Mouse (Mus musculus): ENCODE results near the gene Ncapd2. TPM values are rescaled to one million over a fixed set of nuclear protein-coding genes. Genes with fewer than 3 reads are reported as not detected.

Ncapd2 gene
- polyA plus RNA-seq, 1 experiment: 84.6 TPM

- peaks cover 17% of the 10 kb centered on the region; the same call in 1 of the 2 replicates for H3K4me1 ChIP-seq (ENCODE audit: control insufficient read depth, insufficient read depth, insufficient read length)
- H3K4me3 ChIP-seq (ENCODE audit: extremely low read depth, insufficient read depth, insufficient read length): peak overlapping the region; percentile 91; the same call in 1 of the 2 replicates
- peak overlapping the region; percentile 44 for H3K27ac ChIP-seq (ENCODE audit: insufficient read depth, low read length)
- no peak for DNase-seq (ENCODE audit: low read depth in 1 of 2, low spot score in 2 of 2)
- no peaks in the 10 kb centered on the region; the same call in 1 of the 2 replicates for H3K36me3 ChIP-seq (ENCODE audit: control insufficient read depth, insufficient read depth, low read length)
- WGBS: 54% methylated on average over 7 of the region's 7 CpGs
- no peaks in the 10 kb centered on the region for H3K27me3 ChIP-seq (ENCODE audit: control insufficient read depth, insufficient read depth, low read length)
- TF ChIP-seq CTCF (IDR thresholded peaks at IDR 0.05; ENCODE audit: extremely low read depth, insufficient read depth, insufficient read length, insufficient replicate concordance) (no peak), POLR2A (IDR thresholded peaks at IDR 0.05; ENCODE audit: low read depth, low read length) (no peak)
Measured at GRCm38 (mm10) chr6:125146148-125146547, 45.4 kb downstream of the Ncapd2 start.

GRCm38 (mm10) chr6:125145479-125145951 lies 46.0 kb downstream of the Ncapd2 start:
- TF ChIP-seq CTCF (IDR thresholded peaks at IDR 0.05; ENCODE audit: extremely low read depth, insufficient read depth, insufficient read length, insufficient replicate concordance) (no peak), POLR2A (IDR thresholded peaks at IDR 0.05; ENCODE audit: low read depth, low read length) (no peak)
- DNase-seq (ENCODE audit: low read depth in 1 of 2, low spot score in 2 of 2): no peak
- H3K27ac ChIP-seq (ENCODE audit: insufficient read depth, low read length): peak overlapping the region; percentile 54
- peak overlapping the region; percentile 91 for H3K4me3 ChIP-seq (ENCODE audit: extremely low read depth, insufficient read depth, insufficient read length)
- peaks cover 17% of the 10 kb centered on the region; the same call in 1 of the 2 replicates for H3K4me1 ChIP-seq (ENCODE audit: control insufficient read depth, insufficient read depth, insufficient read length)
- H3K36me3 ChIP-seq (ENCODE audit: control insufficient read depth, insufficient read depth, low read length): peaks cover 6% of the 10 kb centered on the region
- WGBS: 1% methylated on average over 35 of the region's 35 CpGs
- H3K27me3 ChIP-seq (ENCODE audit: control insufficient read depth, insufficient read depth, low read length): no peaks in the 10 kb centered on the region

- 1% methylated on average over 16 of the region's 16 CpGs for WGBS
- Histone ChIP-seq H3K27me3 (ENCODE audit: control insufficient read depth, insufficient read depth, low read length) (no peaks in the 10 kb centered on the region), H3K36me3 (ENCODE audit: control insufficient read depth, insufficient read depth, low read length) (peaks cover 10% of the 10 kb centered on the region), H3K4me1 (ENCODE audit: control insufficient read depth, insufficient read depth, insufficient read length) (peaks cover 17% of the 10 kb centered on the region; the same call in 1 of the 2 replicates), H3K4me3 (ENCODE audit: extremely low read depth, insufficient read depth, insufficient read length) (peak within 1 kb of the TSS; percentile 91), H3K27ac (ENCODE audit: insufficient read depth, low read length) (peak within 1 kb of the TSS; percentile 54)
- DNase-seq (ENCODE audit: low read depth in 1 of 2, low spot score in 2 of 2): peak; percentile 70 to 86
- TF ChIP-seq POLR2A (IDR thresholded peaks at IDR 0.05; ENCODE audit: low read depth, low read length) (0 out of 2 replicates have a peak, but pooled peaks have one; percentile 24), CTCF (IDR thresholded peaks at IDR 0.05; ENCODE audit: extremely low read depth, insufficient read depth, insufficient read length, insufficient replicate concordance) (0 out of 2 replicates have a peak, but pooled peaks have one; percentile 4)
Measured at GRCm38 (mm10) chr6:125145001-125145400, 46.5 kb downstream of the Ncapd2 start, which contains the start of gene Iffo1. TSS of gene Iffo1 (plus strand) at chr6:125145241.

GRCm38 (mm10) chr6:125143904-125144303 lies 47.6 kb downstream of the Ncapd2 start:
- Histone ChIP-seq H3K4me3 (ENCODE audit: extremely low read depth, insufficient read depth, insufficient read length) (no peak overlapping the region), H3K36me3 (ENCODE audit: control insufficient read depth, insufficient read depth, low read length) (peaks cover 16% of the 10 kb centered on the region)
- DNase-seq (ENCODE audit: low read depth in 1 of 2, low spot score in 2 of 2): no peak

GRCm38 (mm10) chr6:125143128-125143527 lies 48.4 kb downstream of the Ncapd2 start:
- no peak overlapping the region for H3K4me3 ChIP-seq (ENCODE audit: extremely low read depth, insufficient read depth, insufficient read length)
- 75% methylated on average over 3 of the region's 3 CpGs for WGBS
- no peak for DNase-seq (ENCODE audit: low read depth in 1 of 2, low spot score in 2 of 2)
- no peak for TF ChIP-seq CTCF (IDR thresholded peaks at IDR 0.05; ENCODE audit: extremely low read depth, insufficient read depth, insufficient read length, insufficient replicate concordance)
- no peak for TF ChIP-seq POLR2A (IDR thresholded peaks at IDR 0.05; ENCODE audit: low read depth, low read length)
- no peak overlapping the region for H3K27ac ChIP-seq (ENCODE audit: insufficient read depth, low read length)
- H3K4me1 ChIP-seq (ENCODE audit: control insufficient read depth, insufficient read depth, insufficient read length): peaks cover 12% of the 10 kb centered on the region; the same call in 1 of the 2 replicates
- H3K27me3 ChIP-seq (ENCODE audit: control insufficient read depth, insufficient read depth, low read length): no peaks in the 10 kb centered on the region
- H3K36me3 ChIP-seq (ENCODE audit: control insufficient read depth, insufficient read depth, low read length): peaks cover 19% of the 10 kb centered on the region

More at GRCm38 (mm10) chr6:125143904-125144303, 47.6 kb downstream of the Ncapd2 start:
- TF ChIP-seq POLR2A (IDR thresholded peaks at IDR 0.05; ENCODE audit: low read depth, low read length): no peak
- no peak for TF ChIP-seq CTCF (IDR thresholded peaks at IDR 0.05; ENCODE audit: extremely low read depth, insufficient read depth, insufficient read length, insufficient replicate concordance)
- H3K4me1 ChIP-seq (ENCODE audit: control insufficient read depth, insufficient read depth, insufficient read length): peaks cover 17% of the 10 kb centered on the region; the same call in 1 of the 2 replicates
- H3K27me3 ChIP-seq (ENCODE audit: control insufficient read depth, insufficient read depth, low read length): no peaks in the 10 kb centered on the region
- 90% methylated on average over 9 of the region's 9 CpGs for WGBS
- no peak overlapping the region for H3K27ac ChIP-seq (ENCODE audit: insufficient read depth, low read length)

GRCm38 (mm10) chr6:125142436-125142835 lies 49.1 kb downstream of the Ncapd2 start:
- Histone ChIP-seq H3K4me3 (ENCODE audit: extremely low read depth, insufficient read depth, insufficient read length) (no peak overlapping the region), H3K27ac (ENCODE audit: insufficient read depth, low read length) (no peak overlapping the region), H3K4me1 (ENCODE audit: control insufficient read depth, insufficient read depth, insufficient read length) (peaks cover 11% of the 10 kb centered on the region; the same call in 1 of the 2 replicates), H3K27me3 (ENCODE audit: control insufficient read depth, insufficient read depth, low read length) (no peaks in the 10 kb centered on the region), H3K36me3 (ENCODE audit: control insufficient read depth, insufficient read depth, low read length) (peaks cover 22% of the 10 kb centered on the region)
- TF ChIP-seq CTCF (IDR thresholded peaks at IDR 0.05; ENCODE audit: extremely low read depth, insufficient read depth, insufficient read length, insufficient replicate concordance) (no peak), POLR2A (IDR thresholded peaks at IDR 0.05; ENCODE audit: low read depth, low read length) (no peak)
- DNase-seq (ENCODE audit: low read depth in 1 of 2, low spot score in 2 of 2): no peak
- WGBS: 91% methylated on average over 8 of the region's 8 CpGs

- DNase-seq (ENCODE audit: low read depth in 1 of 2, low spot score in 2 of 2): no peak
- H3K27ac ChIP-seq (ENCODE audit: insufficient read depth, low read length): no peak overlapping the region
- no peak overlapping the region for H3K4me3 ChIP-seq (ENCODE audit: extremely low read depth, insufficient read depth, insufficient read length)
- TF ChIP-seq CTCF (IDR thresholded peaks at IDR 0.05; ENCODE audit: extremely low read depth, insufficient read depth, insufficient read length, insufficient replicate concordance): no peak
- TF ChIP-seq POLR2A (IDR thresholded peaks at IDR 0.05; ENCODE audit: low read depth, low read length): no peak
- whole genome bisulfite sequencing: 94% methylated on average over 7 of the region's 7 CpGs
- H3K4me1 ChIP-seq (ENCODE audit: control insufficient read depth, insufficient read depth, insufficient read length): no peaks in the 10 kb centered on the region; the same call in 1 of the 2 replicates
- H3K36me3 ChIP-seq (ENCODE audit: control insufficient read depth, insufficient read depth, low read length): peaks cover 35% of the 10 kb centered on the region
- no peaks in the 10 kb centered on the region for H3K27me3 ChIP-seq (ENCODE audit: control insufficient read depth, insufficient read depth, low read length)
Measured at GRCm38 (mm10) chr6:125139747-125140146, 51.8 kb downstream of the Ncapd2 start.

All from spleen, adult 2 months (tissue).